Mouse (Mus musculus): ENCODE results near the gene Zfp316. TPM values are rescaled to one million over a fixed set of nuclear protein-coding genes. Genes with fewer than 3 reads are reported as not detected.

The Zfp316 gene
- total and polyA plus RNA-seq, 3 experiments = 1.1 to 3.6 (median 2.0) TPM

- Histone ChIP-seq H3K79me2 (replicated peaks; ENCODE audit: control insufficient read depth, extremely low read depth, insufficient read depth, poor library complexity, severe bottlenecking) (peaks cover 21% of the 10 kb centered on the region), H3K4me2 (ENCODE audit: insufficient read depth, low read depth, poor library complexity, severe bottlenecking) (no peak overlapping the region), H3K27ac (ENCODE audit: insufficient read depth, low read depth) (no peak overlapping the region), H3K4me3 (replicated peaks in 1 of 3; ENCODE audit: low read depth in 2 of 3, low read length in 2 of 3, poor library complexity in 1 of 3) (no peak overlapping the region), H3K4me1 (ENCODE audit: control insufficient read depth in 1 of 2, insufficient read depth in 2 of 2) (peaks cover 5 to 30% of the 10 kb centered on the region in 2 experiments; a peak in 3 of 4 replicates), H3K9me3 (replicated peaks; ENCODE audit: low read length) (no peaks in the 10 kb centered on the region), H3K36me3 (replicated peaks in 1 of 2; ENCODE audit: control insufficient read depth in 1 of 2, insufficient read depth in 1 of 2, low read length in 1 of 2) (peaks cover 58 to 79% of the 10 kb centered on the region in 2 experiments), H3K9ac (ENCODE audit: insufficient read depth, low read depth) (no peak overlapping the region), H3K27me3 (replicated peaks) (no peaks in the 10 kb centered on the region)
- in situ Hi-C loops (cut with MboI; ENCODE audit: low pct_ligation_motif_present, low pct_unique_long_range_greater_than_20kb, low sequenced_read_pairs) (no loop called here), dilution Hi-C loops (cut with MboI; ENCODE audit: extremely low pct_ligation_motif_present, extremely low pct_unique_long_range_greater_than_20kb, low sequenced_read_pairs) (no loop called here)
- TF ChIP-seq CTCF (conservative IDR thresholded peaks at IDR 0.05 in 1 of 2, IDR thresholded peaks at IDR 0.05 in 1 of 2; ENCODE audit: low read depth in 2 of 2, low read length in 2 of 2) (peak; percentile 72 to 85), BHLHE40 (IDR thresholded peaks at IDR 0.05; ENCODE audit: low read depth, low read length) (no peak)
- peak; percentile 86 for DNase-seq (ENCODE audit: extremely low read depth)
These were observed 42.1 kb upstream of the Zfp316 start for GRCm38 (mm10) chr5:143311886-143312285.

GRCm38 (mm10) chr5:143309916-143310315 lies 40.1 kb upstream of the Zfp316 start:
- no peak overlapping the region for H3K9ac ChIP-seq (ENCODE audit: insufficient read depth, low read depth)

GRCm38 (mm10) chr5:143308825-143309224 lies 39.0 kb upstream of the Zfp316 start:
- H3K4me3 ChIP-seq (replicated peaks in 1 of 3; ENCODE audit: low read depth in 2 of 3, low read length in 2 of 3, poor library complexity in 1 of 3) = no peak overlapping the region
- H3K9ac ChIP-seq (ENCODE audit: insufficient read depth, low read depth) = no peak overlapping the region
- dilution Hi-C loops (cut with MboI; ENCODE audit: extremely low pct_ligation_motif_present, extremely low pct_unique_long_range_greater_than_20kb, low sequenced_read_pairs) (no loop called here), in situ Hi-C loops (cut with MboI; ENCODE audit: low pct_ligation_motif_present, low pct_unique_long_range_greater_than_20kb, low sequenced_read_pairs) (no loop called here)
- peaks cover 3% of the 10 kb centered on the region for H3K9me3 ChIP-seq (replicated peaks; ENCODE audit: low read length)
- peaks cover 3 to 32% of the 10 kb centered on the region in 2 experiments; a peak in 3 of 4 replicates for H3K4me1 ChIP-seq (ENCODE audit: control insufficient read depth in 1 of 2, insufficient read depth in 2 of 2)
- peaks cover 21% of the 10 kb centered on the region for H3K79me2 ChIP-seq (replicated peaks; ENCODE audit: control insufficient read depth, extremely low read depth, insufficient read depth, poor library complexity, severe bottlenecking)
- DNase-seq (ENCODE audit: extremely low read depth) = no peak
- H3K27ac ChIP-seq (ENCODE audit: insufficient read depth, low read depth) = no peak overlapping the region
- no peaks in the 10 kb centered on the region for H3K27me3 ChIP-seq (replicated peaks)
- H3K4me2 ChIP-seq (ENCODE audit: insufficient read depth, low read depth, poor library complexity, severe bottlenecking) = no peak overlapping the region
- TF ChIP-seq ZNF384 (IDR thresholded peaks at IDR 0.05; ENCODE audit: low read depth, low read length) = no peak
- peaks cover 75 to 95% of the 10 kb centered on the region in 2 experiments for H3K36me3 ChIP-seq (replicated peaks in 1 of 2; ENCODE audit: control insufficient read depth in 1 of 2, insufficient read depth in 1 of 2, low read length in 1 of 2)

More at GRCm38 (mm10) chr5:143309916-143310315, 40.1 kb upstream of the Zfp316 start:
- Histone ChIP-seq H3K36me3 (replicated peaks in 1 of 2; ENCODE audit: control insufficient read depth in 1 of 2, insufficient read depth in 1 of 2, low read length in 1 of 2) (peaks cover 67 to 86% of the 10 kb centered on the region in 2 experiments), H3K79me2 (replicated peaks; ENCODE audit: control insufficient read depth, extremely low read depth, insufficient read depth, poor library complexity, severe bottlenecking) (peaks cover 24% of the 10 kb centered on the region), H3K27ac (ENCODE audit: insufficient read depth, low read depth) (no peak overlapping the region), H3K27me3 (replicated peaks) (no peaks in the 10 kb centered on the region), H3K9me3 (replicated peaks; ENCODE audit: low read length) (peaks cover 3% of the 10 kb centered on the region), H3K4me2 (ENCODE audit: insufficient read depth, low read depth, poor library complexity, severe bottlenecking) (no peak overlapping the region), H3K4me1 (ENCODE audit: control insufficient read depth in 1 of 2, insufficient read depth in 2 of 2) (peaks cover 3 to 25% of the 10 kb centered on the region in 2 experiments; a peak in 3 of 4 replicates), H3K4me3 (replicated peaks in 1 of 3; ENCODE audit: low read depth in 2 of 3, low read length in 2 of 3, poor library complexity in 1 of 3) (no peak overlapping the region)
- in situ Hi-C loops (cut with MboI; ENCODE audit: low pct_ligation_motif_present, low pct_unique_long_range_greater_than_20kb, low sequenced_read_pairs) (no loop called here), dilution Hi-C loops (cut with MboI; ENCODE audit: extremely low pct_ligation_motif_present, extremely low pct_unique_long_range_greater_than_20kb, low sequenced_read_pairs) (no loop called here)
- DNase-seq (ENCODE audit: extremely low read depth) = no peak
- TF ChIP-seq MXI1 (IDR thresholded peaks at IDR 0.05; ENCODE audit: low read depth, low read length) (no peak), KAT2A (IDR thresholded peaks at IDR 0.05; ENCODE audit: insufficient replicate concordance, low read length) (no peak), UBTF (IDR thresholded peaks at IDR 0.05; ENCODE audit: low read depth, low read length) (no peak), MYC (IDR thresholded peaks at IDR 0.05; ENCODE audit: low read depth, low read length) (no peak), E2F4 (IDR thresholded peaks at IDR 0.05; ENCODE audit: insufficient replicate concordance, low read depth, low read length) (no peak), USF1 (IDR thresholded peaks at IDR 0.05; ENCODE audit: low read depth, low read length) (no peak), TCF12 (IDR thresholded peaks at IDR 0.05; ENCODE audit: low read depth, low read length) (no peak), GABPA (IDR thresholded peaks at IDR 0.05; ENCODE audit: insufficient replicate concordance, low read depth, low read length) (no peak), USF2 (conservative IDR thresholded peaks at IDR 0.05; ENCODE audit: low read depth, low read length) (no peak), BHLHE40 (IDR thresholded peaks at IDR 0.05; ENCODE audit: low read depth, low read length) (no peak), MEF2A (IDR thresholded peaks at IDR 0.05; ENCODE audit: borderline replicate concordance, low read depth, low read length) (no peak), NRF1 (IDR thresholded peaks at IDR 0.05; ENCODE audit: low read depth, low read length) (no peak), ZNF384 (IDR thresholded peaks at IDR 0.05; ENCODE audit: low read depth, low read length) (no peak), MAFK (IDR thresholded peaks at IDR 0.05; ENCODE audit: insufficient replicate concordance, low read length) (no peak), ETS1 (conservative IDR thresholded peaks at IDR 0.05; ENCODE audit: low read depth, low read length) (no peak), ZMIZ1 (IDR thresholded peaks at IDR 0.05; ENCODE audit: low read depth, low read length) (no peak)

All from CH12.LX (cell line).